8 mouse cellular contexts compared by ENCODE assay signal in genomic region chr1:44584886-44585385, GRCm38 (mm10). TPM values are rescaled to one million over a fixed set of nuclear protein-coding genes. Genes with fewer than 3 reads are reported as not detected.
A peak's percentile ranks its signal among the peaks of the same experiment; 100 is the strongest.
DNase-seq lines count a peak whose midpoint lies in the region; ATAC-seq lines count a peak whose summit lies in the region.

No protein-coding gene starts in this region.

- ATAC-seq in embryonic facial prominence, embryonic 15.5 days (ENCODE audit: insufficient number of reproducible peaks, low FRiP score, low TSS enrichment, low read depth): peak; percentile 34; the same call in 1 of the 2 replicates
- ATAC-seq in limb, embryonic 15.5 days (ENCODE audit: insufficient number of reproducible peaks, low FRiP score, low TSS enrichment, low read depth): no peak

- no peaks in the 10 kb centered on the region for H3K36me3 ChIP-seq in embryonic facial prominence, embryonic 15.5 days
- H3K36me3 ChIP-seq in limb, embryonic 15.5 days: no peaks in the 10 kb centered on the region

- no peaks in the 10 kb centered on the region for H3K9me3 ChIP-seq in embryonic facial prominence, embryonic 15.5 days (replicated peaks)
- no peaks in the 10 kb centered on the region for H3K9me3 ChIP-seq in limb, embryonic 15.5 days

- no peak overlapping the region for H3K4me3 ChIP-seq in embryonic facial prominence, embryonic 15.5 days (replicated peaks)
- H3K4me3 ChIP-seq in limb, embryonic 15.5 days: no peak overlapping the region

- no peak overlapping the region for H3K9ac ChIP-seq in embryonic facial prominence, embryonic 15.5 days
- H3K9ac ChIP-seq in limb, embryonic 15.5 days: no peak overlapping the region

- intact Hi-C loops in gastrocnemius, postnatal 14 days (cut with DNase I; ENCODE audit: low total_unique reads): no loop called here

- no peak overlapping the region for H3K4me2 ChIP-seq in embryonic facial prominence, embryonic 15.5 days (replicated peaks)
- H3K4me2 ChIP-seq in limb, embryonic 15.5 days: no peak overlapping the region

- no peaks in the 10 kb centered on the region for H3K27me3 ChIP-seq in embryonic facial prominence, embryonic 15.5 days
- H3K27me3 ChIP-seq in limb, embryonic 15.5 days: no peaks in the 10 kb centered on the region

- 2% methylated on average over 3 of the region's 3 CpGs for WGBS in embryonic facial prominence, embryonic 15.5 days
- 10% methylated on average over 3 of the region's 3 CpGs for WGBS in limb, embryonic 15.5 days

- DNase-seq in gastrocnemius, postnatal 14 days: peak; percentile 35
- DNase-seq in gastrocnemius, adult 8-10 months (ENCODE audit: low spot score in 2 of 2): no peak
- peak; percentile 90 for DNase-seq in NIH3T3 (ENCODE audit: low read depth)
- DNase-seq in retina, embryonic 14.5 days (ENCODE audit: low spot score): peak; percentile 63
- DNase-seq in layer of hippocampus, adult 18-20 months (ENCODE audit: low spot score in 2 of 2): no peak
- DNase-seq in cerebellum, adult 11-12 months: no peak

- 0 out of 2 replicates have a peak overlapping the region, but pooled peaks have one; percentile 48 for H3K27ac ChIP-seq in embryonic facial prominence, embryonic 15.5 days (replicated peaks)
- H3K27ac ChIP-seq in limb, embryonic 15.5 days: peak overlapping the region; percentile 39; the same call in 1 of the 2 replicates

- H3K4me1 ChIP-seq in embryonic facial prominence, embryonic 15.5 days: peaks cover 7% of the 10 kb centered on the region
- peaks cover 7% of the 10 kb centered on the region for H3K4me1 ChIP-seq in limb, embryonic 15.5 days

RNA-seq across cellular contexts. Expression of gene Gulp1, which starts 33.6 kb away (rescaled TPM):
- 1 to 10 TPM; 7.2 to 9.4 TPM for total RNA-seq in gastrocnemius, postnatal 14 days (2021)
- 1 to 10 TPM; 1.7 to 3.1 (median 1.9) TPM for total RNA-seq in gastrocnemius, adult 8-10 months (2022)
- polyA plus RNA-seq in embryonic facial prominence, embryonic 15.5 days (2015; fragmentation: Nextera tagmentation; extraction: Ambion mirVana): 22.4 and 24.5 TPM in 2 replicates
- polyA plus RNA-seq in limb, embryonic 15.5 days (2015; fragmentation: Nextera tagmentation; extraction: Ambion mirVana): 40.6 and 43.6 TPM in 2 replicates
- 1 to 10 TPM; 2.2 to 2.6 TPM for total RNA-seq in layer of hippocampus, adult 18-20 months (2021)

Comparison
In these comparisons a context has a peak if more than half of its experiments do, and no peak if none do; other contexts are left out.
1. DNase-seq: peak in gastrocnemius, postnatal 14 days (single experiment), NIH3T3 (single experiment) and retina, embryonic 14.5 days (single experiment); none in gastrocnemius, adult 8-10 months (0 of 2), layer of hippocampus, adult 18-20 months (0 of 2) and cerebellum, adult 11-12 months (single experiment).